Mouse (Mus musculus) lung, adult 18-20 months (tissue): ENCODE data around the gene Kif5c.

Experiments used
- DNase-seq, 2 experiments: peaks; one replicate each; pipeline ENCODE4 v3.0.0; 2022; ENCODE audit warnings: mixed read lengths in 2 of 2

Gene Kif5c

DNA sequence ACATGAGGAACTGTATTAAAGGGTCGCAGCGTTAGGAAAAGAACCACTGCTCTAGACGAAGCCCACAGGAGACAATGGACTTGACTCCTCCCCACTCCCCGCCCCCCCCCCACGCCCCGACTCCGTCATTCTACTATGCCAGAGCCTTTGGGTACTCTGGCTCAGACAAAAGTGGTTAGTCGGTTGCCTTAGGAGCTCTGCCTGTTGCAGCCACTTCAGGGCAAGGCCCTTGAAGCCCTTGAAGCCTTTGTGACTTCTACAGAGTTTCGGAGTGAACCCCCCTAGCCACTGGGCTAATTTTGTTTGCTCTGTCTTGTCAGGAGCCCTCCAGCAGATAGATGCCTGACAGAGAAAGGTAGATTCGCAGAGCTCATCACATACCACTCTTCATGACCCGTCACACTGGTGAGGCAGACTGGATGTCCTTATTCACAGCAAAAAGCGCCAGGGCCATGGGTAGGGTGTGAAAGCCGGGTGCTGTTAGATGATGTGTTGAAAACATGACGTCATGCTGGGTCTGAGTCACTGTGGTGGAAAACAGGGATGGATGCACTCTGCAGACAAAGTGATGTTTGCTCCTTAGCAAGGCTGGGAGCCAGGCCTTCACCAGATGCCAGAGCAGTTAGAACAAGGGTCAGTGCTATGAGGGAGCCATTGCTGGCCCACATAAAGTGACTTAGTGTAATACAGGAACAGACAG, 178.5 kb downstream of the Kif5c start:
- no peak for DNase-seq

DNA sequence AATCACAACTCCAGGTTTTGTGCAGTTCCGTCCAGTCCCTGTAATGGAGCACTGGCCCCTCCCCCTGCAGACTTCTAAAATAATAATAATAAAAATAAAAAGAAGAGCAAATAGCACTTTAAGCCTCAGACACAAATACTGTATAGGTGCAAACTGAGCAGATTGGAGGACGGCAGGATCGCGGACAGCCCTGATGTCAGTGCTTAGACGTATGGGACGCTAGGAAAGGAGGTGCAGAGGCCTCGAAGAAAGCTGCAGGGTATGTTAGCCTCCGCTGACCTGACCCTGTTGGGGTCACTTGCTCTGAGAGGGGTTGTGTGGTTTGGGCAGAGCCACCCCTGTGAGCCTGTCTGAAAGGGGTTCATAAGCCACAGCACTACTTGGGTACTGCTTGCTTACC, 185.3 kb downstream of the Kif5c start:
- DNase-seq = no peak

DNA sequence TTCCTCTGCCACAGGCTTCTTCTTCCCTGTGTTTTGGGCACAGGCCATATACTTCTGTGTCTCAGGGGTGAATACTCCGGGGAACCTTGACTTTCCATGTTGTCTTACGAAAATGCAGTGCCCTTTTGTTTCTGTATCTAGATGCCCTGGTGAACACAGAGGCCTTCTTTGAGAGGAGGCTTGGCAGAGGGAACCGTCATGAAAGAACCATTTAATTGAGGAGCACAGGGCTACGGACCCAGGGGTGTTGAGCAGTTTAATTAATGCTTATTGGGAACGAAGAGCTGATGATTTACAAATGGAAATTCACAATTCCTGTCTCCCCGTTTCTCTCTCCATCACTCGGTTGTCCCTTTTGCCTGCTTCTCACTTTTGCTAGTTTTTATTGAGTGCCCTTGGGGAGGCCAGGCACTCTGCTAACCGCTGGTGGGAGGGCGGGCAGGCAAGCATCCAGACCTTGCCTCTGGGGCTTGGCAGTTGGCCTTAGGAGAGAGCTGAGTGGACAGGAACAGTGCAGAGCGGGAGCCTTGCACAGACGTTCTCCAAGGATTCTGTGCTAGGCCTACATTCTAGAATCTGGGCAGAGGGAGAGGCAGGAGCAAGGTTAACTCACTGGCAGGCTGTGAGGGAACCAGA, 186.8 kb downstream of the Kif5c start:
- peak in 1 of 2 experiments; percentile 9 for DNase-seq

DNA sequence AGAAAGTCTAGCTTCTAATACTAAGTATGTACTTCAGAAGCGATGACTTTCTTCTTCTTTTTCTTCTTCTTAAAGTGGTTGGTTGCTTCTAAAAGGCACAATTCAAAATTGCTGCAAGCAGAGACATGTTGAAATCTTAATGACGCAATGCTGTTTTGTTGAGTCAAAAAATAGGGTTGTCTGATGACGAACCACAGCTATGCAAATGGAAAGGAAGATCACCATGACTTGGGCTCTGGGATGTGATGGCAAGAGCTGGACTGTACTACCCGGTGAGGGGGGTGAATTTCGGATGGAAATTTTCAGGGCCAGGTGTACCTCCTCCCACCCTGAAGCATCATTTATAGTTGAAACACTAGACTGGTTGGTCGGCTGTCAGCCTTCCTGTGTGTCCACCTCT, 190.4 kb downstream of the Kif5c start:
- peak in 1 of 2 experiments; percentile 39 for DNase-seq

DNA sequence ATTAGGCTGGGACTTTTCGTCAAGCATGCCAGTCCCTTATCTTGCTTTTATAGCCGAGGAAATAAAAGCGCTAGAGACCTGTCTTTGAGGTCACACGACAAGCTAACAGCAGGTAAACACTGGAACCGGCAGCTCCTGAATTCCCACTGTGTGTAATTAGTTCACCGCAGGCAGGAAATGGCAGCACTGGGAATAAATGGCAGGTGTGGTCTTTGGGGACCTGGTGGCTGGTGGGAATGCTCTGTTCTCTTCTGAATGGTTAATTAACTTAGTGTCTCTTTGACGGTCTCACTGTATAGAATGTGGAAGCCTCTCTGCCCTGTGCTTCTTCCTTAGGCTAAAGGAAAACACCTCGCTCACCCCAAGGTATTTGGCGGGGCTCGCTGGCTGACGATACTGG, 192.3 kb downstream of the Kif5c start:
- DNase-seq = peak in 1 of 2 experiments; percentile 39

DNA sequence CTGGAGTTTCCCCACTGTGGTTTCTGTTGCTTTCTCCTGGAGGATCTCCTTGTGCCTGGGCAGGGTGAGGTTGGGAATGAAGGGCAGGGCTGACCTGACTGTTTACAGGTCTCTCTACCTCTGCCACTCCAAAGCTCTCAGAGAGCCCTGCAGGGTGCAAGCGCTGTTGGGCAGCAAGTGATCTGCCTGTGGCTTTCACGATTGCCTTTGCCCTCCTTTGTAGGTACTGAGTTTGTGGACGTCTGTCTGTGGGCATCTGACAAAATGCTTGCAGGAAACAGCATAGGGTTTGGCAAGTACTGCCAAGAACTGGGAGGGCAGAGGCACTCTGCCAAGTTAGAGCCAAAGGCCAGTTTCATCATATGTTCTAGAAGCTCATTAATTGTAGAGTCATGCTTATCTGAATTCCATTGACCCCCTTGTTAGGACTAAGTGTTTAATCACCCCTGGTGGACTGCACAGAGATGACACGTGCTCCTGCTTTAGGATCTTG, 192.8 kb downstream of the Kif5c start:
- peak; percentile 80 to 86 for DNase-seq

DNA sequence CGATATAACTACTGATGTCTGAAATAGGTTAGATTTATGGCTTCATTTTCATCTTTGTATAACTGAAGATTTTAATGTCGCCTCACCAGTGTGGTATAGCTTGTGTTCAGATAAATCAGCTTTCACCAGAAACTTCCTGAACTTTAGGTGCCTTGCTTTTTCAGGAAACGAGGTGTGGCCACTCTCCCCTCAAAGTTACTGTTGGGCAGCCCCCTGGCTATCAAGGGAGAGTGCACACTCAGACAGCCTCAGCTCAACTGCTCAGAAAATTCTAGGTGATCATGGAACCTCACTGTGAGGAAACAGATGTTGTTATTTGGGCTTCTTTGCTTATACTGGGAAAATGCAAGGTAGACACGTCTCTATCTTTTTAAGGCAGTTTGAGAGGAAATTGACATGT, 194.1 kb downstream of the Kif5c start:
- no peak for DNase-seq

DNA sequence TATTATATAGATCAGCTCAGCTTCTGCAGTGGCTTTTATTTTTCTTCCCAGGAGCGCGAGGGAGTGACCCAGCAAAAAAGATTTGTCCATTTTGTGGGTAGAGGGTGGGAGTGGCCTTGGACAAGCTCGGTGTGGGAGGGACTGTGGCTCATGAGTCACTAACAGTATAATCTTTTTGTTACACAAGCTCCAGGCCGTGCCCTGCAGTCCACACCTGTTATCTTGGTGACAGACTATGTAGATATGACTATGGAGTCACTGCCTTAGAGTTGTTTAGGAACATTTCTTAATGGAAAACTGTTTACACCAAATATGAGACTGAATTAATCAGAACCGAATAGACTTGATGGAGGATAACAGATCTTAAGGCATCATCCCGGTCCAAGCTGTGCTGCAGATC, 194.9 kb downstream of the Kif5c start:
- DNase-seq = peak; percentile 67 to 82

DNA sequence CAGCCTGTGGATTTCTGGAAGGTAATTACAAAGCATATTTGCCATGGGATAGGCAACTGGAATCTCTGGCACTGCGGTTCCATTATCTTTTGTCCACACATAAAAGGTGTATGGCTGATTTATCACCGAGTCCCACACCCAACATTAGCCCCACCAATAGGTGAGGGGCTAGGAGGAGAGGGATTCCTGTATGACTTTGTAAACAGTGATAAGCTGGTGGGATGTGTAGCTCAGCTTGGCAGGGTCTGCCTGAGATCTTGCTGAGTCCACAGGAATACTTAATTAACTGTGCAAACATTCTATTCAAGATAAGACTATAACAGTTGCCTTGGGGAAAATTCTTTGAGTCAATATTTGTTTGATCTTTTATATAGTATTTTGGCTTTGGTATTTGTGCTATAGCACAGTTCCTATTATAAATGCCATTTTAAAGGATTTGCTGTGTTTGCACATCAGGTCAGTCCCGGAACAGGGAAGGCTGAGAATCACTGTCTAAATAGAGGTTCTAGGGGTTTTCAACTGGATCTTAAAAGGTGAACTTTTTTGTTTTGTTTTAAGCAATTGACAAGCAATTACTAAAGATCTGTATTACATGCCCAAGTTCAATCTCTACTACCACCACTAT, 196.7 kb downstream of the Kif5c start:
- DNase-seq = no peak

DNA sequence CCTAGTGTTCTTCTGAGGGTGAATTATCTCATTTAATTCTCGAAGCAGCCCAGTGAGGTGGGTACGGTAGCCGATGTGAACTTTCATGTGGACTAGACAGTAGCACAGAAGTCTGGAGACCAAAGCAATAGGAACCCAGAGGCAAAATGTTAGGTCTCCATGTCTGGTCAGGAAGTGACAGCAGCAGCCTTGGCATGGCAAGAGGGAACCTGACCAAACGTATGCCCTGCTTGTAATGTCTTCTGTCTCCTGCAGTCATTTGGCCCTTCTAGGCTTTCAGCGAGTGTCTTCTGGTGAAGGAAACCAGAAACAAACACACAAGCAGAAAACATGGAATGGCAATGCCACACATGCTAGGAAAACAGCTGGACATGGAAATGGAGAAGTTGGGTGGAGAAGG, 197.5 kb downstream of the Kif5c start:
- DNase-seq = no peak

DNA sequence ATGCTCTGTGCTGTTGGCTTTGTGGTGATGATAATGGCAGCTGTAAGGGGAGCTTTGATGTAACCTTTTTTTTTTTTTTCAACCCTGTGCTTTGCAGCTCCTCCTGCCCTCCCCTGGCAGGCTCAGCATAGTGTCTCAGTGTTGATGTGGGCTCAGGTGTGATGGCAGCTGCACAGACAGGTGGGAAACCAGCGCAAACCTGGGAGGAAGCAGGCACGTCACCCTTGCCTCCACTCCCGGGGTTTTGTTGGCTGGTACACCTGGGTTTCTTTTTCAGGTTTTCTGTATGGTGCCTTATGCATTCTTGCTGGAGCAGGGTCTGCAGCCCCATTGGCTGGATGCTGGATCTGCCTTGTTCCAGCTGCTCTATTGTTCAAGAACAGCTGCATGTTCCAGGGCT, 198.1 kb downstream of the Kif5c start:
- DNase-seq = no peak

DNA sequence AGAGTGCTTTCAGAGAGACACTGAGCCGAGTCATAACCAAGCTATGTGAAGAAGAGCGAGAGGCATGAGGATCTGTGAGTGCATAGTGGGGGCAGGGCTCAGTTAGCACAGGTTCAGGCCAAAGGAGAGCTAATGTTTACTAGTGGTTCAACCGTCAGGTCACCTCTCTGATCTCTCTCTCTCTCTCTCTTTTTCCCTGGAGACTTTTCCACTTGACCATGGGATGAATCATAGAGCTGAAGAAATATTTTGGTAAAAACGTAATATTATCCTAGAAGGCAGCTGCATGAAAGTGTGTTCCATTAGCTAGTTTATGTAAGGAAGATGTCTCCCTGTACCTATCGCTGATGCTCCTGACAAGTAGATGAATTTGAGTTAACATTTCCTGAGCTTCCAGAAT, 199.0 kb downstream of the Kif5c start:
- DNase-seq = no peak

DNA sequence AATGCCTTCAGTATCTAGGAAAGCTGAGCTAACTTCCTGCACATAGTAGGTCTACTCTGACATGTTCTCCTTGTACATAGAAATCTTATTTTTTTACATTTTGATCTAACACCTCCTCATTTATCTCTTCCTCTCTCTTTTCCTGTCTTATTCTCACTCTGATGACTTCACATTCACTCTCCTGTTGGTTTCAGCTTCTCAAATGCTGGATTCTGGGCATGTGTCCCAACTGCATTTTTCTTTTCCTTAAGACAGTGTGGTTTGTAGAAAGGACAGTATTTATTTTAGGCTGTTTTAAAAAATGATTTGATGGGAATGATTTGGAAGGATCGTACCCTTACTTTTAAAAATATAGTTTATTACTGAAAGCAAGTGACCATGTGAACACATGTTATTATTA, 203.2 kb downstream of the Kif5c start:
- DNase-seq = no peak
